Mouse (Mus musculus): ENCODE results near the gene Eva1a.

- TF ChIP-seq GATA1 (IDR thresholded peaks at IDR 0.05; ENCODE audit: borderline replicate concordance, low read length) = no peak
- no peak for TF ChIP-seq FLI1 (IDR thresholded peaks at IDR 0.05; ENCODE audit: low read length)
These were observed 10.3 kb upstream of the Eva1a start for GRCm38 (mm10) chr6:82030511-82030884.
